Mouse (Mus musculus) c-Kit-positive CD71-positive TER-119-positive erythroid progenitor cells, embryonic 14.5 days (primary cell): ENCODE data around the gene Gpc6.

Source experiments
- DNase-seq: peaks from one replicate; pipeline ENCODE4 v3.0.0-alpha.2; 2013; ENCODE audit warnings: low spot score

Gene Gpc6

DNA sequence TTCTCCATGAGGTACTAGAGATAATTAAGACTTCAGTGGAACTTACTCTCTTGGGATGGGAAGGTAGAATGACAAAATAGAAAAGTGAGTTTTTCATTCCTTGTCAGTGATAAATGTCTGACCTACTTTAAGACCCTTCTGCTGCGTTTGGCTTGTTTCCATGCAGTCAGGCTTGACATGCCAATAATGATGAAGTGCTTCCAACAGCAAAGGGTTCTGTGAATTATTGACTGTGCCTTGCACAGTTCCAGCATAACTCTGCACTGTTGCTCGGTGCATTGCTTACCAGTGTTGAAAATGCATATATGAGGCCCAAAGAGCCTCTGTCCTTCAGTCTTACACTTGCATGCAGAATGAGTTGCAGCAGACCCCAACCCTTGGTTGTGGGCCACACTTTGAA lies 548.3 kb downstream of the Gpc6 start:
- no peak for DNase-seq

- no peak for DNase-seq
Measured at GRCm38 (mm10) chr14:117478879-117479278, 553.8 kb downstream of the Gpc6 start.

GRCm38 (mm10) chr14:117487161-117487754 lies 562.1 kb downstream of the Gpc6 start:
- DNase-seq = no peak

DNA sequence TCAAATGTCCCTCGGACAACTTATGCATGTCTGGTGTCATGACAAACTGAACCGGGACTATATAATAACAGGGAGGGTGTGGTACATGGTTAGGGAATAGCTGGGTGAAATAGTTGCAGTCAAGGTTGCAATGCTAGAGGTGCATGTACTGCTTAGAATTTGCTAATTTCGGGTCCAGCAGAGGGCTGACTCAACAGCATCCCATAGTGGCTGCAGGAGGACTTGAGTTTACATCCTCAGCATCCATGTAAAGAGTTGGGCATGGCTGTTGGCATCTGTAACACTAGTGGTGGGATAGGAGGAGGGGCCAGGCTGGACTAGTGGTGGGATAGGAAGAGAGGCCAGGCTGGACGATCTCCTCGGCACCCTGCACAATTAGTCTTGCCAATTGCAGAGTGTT lies 565.4 kb downstream of the Gpc6 start:
- no peak for DNase-seq

DNA sequence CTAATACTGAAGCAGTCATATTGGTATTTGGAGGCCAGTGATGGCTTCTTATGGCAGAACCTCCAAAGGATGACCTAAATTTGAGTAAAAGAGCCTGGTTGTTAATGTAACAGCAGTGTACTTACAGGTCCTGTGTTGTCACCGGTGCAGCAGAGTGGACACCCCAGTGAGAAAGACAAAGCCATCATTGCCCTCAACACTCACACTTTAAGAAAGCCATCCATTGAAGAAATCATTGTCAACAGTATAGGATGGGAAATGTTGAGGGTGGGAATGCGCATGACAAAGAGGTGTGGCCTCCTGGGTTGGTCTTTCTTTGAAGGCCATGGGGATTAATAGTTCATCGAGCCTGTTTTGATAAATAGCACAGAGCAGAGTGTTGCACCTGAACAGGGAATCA lies 570.0 kb downstream of the Gpc6 start:
- no peak for DNase-seq

GRCm38 (mm10) chr14:117498785-117499184 lies 573.7 kb downstream of the Gpc6 start:
- DNase-seq = no peak

- DNase-seq = no peak
Measured at GRCm38 (mm10) chr14:117499354-117499753, 574.2 kb downstream of the Gpc6 start.

DNA sequence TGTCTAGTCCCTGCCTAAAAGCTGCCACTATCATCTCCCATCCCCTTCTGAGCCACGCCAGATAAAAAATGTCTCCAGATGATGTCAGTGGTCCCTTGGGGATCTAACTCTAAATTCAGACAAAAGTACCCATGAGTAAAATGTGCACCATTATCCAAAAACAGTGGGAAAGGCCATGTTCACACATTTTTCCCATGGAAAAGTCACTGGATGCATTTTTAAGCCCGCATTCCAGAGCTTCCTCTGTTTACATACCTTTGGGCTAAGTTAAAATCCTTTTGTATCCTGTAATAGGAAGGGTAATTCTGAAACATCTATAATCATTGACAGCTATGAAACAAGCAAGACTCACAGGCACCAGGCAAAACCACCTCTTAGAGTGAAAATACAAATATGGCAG lies 589.7 kb downstream of the Gpc6 start:
- no peak for DNase-seq

- no peak for DNase-seq
Measured at GRCm38 (mm10) chr14:117519574-117519973, 594.5 kb downstream of the Gpc6 start.

GRCm38 (mm10) chr14:117520706-117521105 lies 595.6 kb downstream of the Gpc6 start:
- no peak for DNase-seq

DNA sequence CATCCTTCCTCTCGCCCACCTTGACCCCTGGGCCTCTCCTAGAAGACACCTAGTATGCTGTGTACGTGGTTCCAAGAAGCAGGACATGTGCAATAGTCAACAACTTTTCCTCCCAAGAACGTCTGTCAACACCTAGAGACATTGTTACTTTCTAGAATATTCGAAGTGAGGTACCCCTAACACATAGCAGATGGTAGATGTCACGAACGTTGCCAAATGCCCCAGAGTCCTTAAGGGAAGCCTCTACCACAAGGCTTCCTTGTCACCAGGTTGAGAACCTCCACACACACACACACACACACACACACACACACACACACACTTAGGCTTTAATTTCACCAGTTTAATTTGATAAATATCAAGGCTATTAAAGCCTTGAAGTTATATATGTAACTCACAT lies 600.0 kb downstream of the Gpc6 start:
- no peak for DNase-seq

- DNase-seq = no peak
Measured at GRCm38 (mm10) chr14:117527053-117527452, 601.9 kb downstream of the Gpc6 start.

DNA sequence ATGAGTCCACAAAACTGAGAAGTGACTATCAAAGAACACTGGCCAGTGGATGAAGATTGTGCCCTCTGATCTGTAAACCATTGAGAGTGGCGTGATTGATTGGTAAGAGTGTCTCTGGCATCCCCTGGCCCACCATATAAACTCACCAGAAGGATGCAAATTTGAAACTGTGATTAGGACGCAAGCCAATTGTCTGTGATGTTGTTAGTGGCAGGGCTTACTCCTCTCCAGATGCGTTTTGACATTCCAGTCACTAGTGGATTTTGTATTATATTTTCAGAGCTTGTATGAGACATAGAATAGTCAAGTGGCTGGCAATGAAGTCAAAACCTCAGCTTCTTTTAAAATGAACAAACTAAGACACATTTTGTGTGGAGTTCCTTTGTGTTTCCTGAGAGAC lies 604.3 kb downstream of the Gpc6 start:
- no peak for DNase-seq

- no peak for DNase-seq
Measured at GRCm38 (mm10) chr14:117552776-117553175, 627.7 kb downstream of the Gpc6 start.

- no peak for DNase-seq
Measured at GRCm38 (mm10) chr14:117556715-117557320, 631.7 kb downstream of the Gpc6 start.

- DNase-seq = no peak
Measured at GRCm38 (mm10) chr14:117562146-117562545, 637.0 kb downstream of the Gpc6 start.

DNA sequence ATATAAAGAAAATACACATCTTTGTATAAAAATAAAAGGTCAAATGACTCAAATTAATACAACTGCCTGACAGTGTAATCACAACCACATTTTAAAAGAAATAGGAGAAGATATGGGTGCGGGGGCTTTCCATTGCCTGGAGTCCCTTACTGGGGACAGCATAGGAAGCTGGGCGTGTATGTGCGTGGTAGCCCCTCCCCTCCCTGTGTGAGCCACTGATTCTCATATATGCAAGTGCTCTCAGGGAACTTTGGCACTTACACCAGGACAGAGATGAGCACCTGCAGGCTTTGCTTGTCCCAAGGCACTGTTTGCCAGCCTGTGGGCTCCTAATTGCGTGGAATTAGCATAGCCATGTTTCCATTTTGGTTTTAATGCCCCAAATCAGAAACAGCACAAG lies 644.2 kb downstream of the Gpc6 start:
- DNase-seq = no peak

DNA sequence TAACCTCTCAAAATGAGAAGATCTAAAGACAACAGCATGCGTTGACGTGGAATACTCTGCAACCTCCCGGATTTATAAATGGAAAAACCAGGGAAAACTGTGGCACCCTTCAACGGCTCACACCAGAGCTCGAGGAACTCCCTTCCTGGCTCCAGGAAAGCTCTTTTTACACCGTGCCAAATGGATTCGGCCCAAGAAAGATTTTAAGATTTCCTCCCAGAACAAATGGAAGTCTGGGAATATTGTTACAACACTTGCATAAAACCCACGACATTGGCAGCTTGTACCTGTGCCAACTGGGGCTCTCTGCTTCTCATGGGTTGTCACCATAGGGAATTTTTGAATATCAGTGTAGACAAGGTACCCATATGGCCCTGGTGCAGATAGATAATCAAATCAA lies 647.1 kb downstream of the Gpc6 start:
- no peak for DNase-seq

- DNase-seq = no peak
Measured at GRCm38 (mm10) chr14:117574216-117574615, 649.1 kb downstream of the Gpc6 start.

DNA sequence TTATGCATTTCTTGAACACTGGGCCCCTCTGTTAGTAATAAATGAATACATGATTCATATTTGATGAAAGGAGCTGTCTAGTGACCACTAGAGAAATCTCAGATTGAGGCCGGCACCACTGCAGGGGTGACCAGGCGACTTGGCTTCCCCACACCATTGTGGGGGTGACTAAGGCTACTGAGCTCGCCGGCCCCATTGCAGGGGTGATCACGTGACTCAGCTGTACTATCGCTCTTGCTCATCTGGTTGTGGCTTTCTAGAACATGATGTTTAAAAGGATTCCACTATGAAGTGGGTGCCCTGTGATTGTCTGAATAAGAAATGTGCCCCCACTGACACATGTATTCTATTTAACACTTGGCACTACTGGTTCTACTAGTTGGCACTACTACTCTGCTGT lies 656.6 kb downstream of the Gpc6 start:
- DNase-seq = no peak

GRCm38 (mm10) chr14:117599758-117600157 lies 674.6 kb downstream of the Gpc6 start:
- no peak for DNase-seq

GRCm38 (mm10) chr14:117603837-117604236 lies 678.7 kb downstream of the Gpc6 start:
- no peak for DNase-seq

GRCm38 (mm10) chr14:117605750-117606149 lies 680.6 kb downstream of the Gpc6 start:
- DNase-seq = no peak

DNA sequence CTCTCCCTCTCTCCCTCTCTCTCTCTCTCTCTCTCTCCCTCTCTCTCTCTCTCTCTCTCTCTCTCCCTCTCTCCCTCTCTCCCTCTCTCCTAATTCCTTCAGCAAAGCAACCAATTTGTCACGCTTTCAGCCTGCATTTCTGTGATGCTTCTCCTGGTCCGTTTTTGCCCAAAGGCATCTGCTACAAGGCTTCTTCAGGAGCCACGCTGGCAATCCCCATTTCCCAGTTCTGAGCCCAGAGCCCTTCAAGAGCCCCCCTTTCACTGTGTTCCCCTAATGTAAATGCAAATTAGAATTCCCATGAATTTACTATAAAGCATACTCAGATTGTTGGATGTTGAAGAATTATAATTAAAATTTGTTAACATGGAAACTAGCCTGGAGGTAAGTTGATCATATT lies 686.0 kb downstream of the Gpc6 start:
- DNase-seq = no peak
